Mouse (Mus musculus) left cerebral cortex, postnatal 14 days (tissue): ENCODE measurements around the gene 9430038I01Rik. TPM values are rescaled to one million over a fixed set of nuclear protein-coding genes. Genes with fewer than 3 reads are reported as not detected.
"Not testable (repeated sequence)": the region's sequence is repeated elsewhere in the genome, so short reads cannot be mapped to it uniquely, and the experiment has no call there.

Experiments used
- DNase-seq, 2 experiments: peaks; one replicate each; pipeline ENCODE4 v3.0.0; 2021 to 2022; ENCODE audit warnings: low spot score in 2 of 2, mixed read lengths in 1 of 2
- intact Hi-C: fragments of 180-260 bp; cut with DNase I; formaldehyde crosslinking; loops from one replicate; pipeline ENCODE4 v1.15.1; 2025
- long read RNA-seq, 2 experiments: library from polyadenylated mRNA; stranded (forward); transcript quantifications; one replicate each; pipeline ENCODE4 v2.0.0; 2021
- total RNA-seq, 2 experiments: library from RNA; stranded (reverse); gene quantifications; 2 replicates each; pipeline ENCODE4 v1.2.3; 2021

9430038I01Rik gene
- 1 to 10 TPM; 5.7 to 6.9 TPM for total RNA-seq
- long read RNA-seq, experiment 1, transcript 9430038I01Rik-201 (4 exons, 1,126 nt): major isoform, 5 of 7 reads
- long read RNA-seq, experiment 1, partial matches to known transcripts: 0 of 7 reads
- long read RNA-seq, experiment 1, other reads (novel, unspliced or antisense): 2 of 7 reads
- long read RNA-seq, experiment 2, transcript 9430038I01Rik-201 (4 exons, 1,126 nt): major isoform, 6 of 11 reads
- long read RNA-seq, experiment 2, partial matches to known transcripts: 0 of 11 reads
- long read RNA-seq, experiment 2, other reads (novel, unspliced or antisense): 2 of 11 reads

GRCm38 (mm10) chr7:137410337-137411197 lies at the start of gene 9430038I01Rik:
Gene 9430038I01Rik, minus strand, starts transcription at chr7:137410762.
- intact Hi-C loops: loop anchor here (2.0 kb wide), 1 partner anchor 26 kb away; the partner anchor contains the start of gene Glrx3
- DNase-seq: peak; percentile 94 to 96

GRCm38 (mm10) chr7:137445321-137445720 lies 34.8 kb upstream of the 9430038I01Rik start:
- intact Hi-C loops: no loop called here
- no peak for DNase-seq

DNA sequence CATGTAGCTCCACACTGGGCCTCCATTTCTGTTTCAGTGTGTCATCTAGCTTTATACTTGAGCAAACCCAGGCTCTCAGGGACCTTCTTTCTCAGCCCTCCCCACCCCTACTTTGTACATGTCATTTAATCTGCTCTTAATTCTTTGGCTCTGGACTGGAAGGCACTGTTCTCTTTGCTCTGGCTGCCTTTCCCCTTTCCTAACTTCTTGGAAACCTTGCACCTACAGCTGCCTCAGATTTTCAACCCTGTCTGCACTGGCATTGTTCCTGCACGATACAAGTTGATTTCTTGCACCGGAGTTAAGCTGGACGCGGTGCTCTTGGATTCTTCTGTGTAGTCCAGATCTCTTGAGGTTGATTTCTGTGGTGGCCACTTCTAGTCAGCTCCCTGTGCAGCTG lies 32.4 kb upstream of the 9430038I01Rik start:
- intact Hi-C loops: no loop called here
- DNase-seq: no peak

DNA sequence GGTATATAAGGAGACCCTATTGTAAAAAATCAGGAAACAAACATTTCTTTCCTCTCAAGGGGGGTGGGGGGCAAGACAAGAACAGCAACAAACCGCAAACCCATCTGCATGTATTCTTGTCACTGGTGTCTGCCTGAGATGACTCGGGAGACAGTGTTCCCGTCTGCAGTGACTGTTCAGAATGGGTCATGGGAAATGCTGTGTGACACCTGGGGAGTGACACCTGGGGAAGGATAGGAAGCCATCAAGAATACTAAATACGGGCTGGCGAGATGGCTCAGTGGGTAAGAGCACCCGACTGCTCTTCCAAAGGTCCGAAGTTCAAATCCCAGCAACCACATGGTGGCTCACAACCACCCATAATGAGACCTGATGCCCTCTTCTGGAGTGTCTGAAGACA lies 28.4 kb upstream of the 9430038I01Rik start:
- intact Hi-C loops, DNase-seq: not testable (repeated sequence)

GRCm38 (mm10) chr7:137438179-137438550 lies 27.6 kb upstream of the 9430038I01Rik start:
- intact Hi-C loops: no loop called here

GRCm38 (mm10) chr7:137437440-137438178 lies 27.0 kb upstream of the 9430038I01Rik start, which contains the start of gene Glrx3:
Gene Glrx3, plus strand, starts transcription at chr7:137437614.
- intact Hi-C loops: loop anchor here (2.0 kb wide), 1 partner anchor 27 kb away; the partner anchor contains the start of gene 9430038I01Rik
- DNase-seq: peak; percentile 92 to 94

More at GRCm38 (mm10) chr7:137438179-137438550, 27.6 kb upstream of the 9430038I01Rik start:
- DNase-seq: peak; percentile 20 to 43

- intact Hi-C loops: loop anchor here (2.0 kb wide), 1 partner anchor 26 kb away; the partner anchor contains the start of gene 9430038I01Rik
- DNase-seq: no peak
Observed at GRCm38 (mm10) chr7:137436901-137437300, 26.3 kb upstream of the 9430038I01Rik start.

- intact Hi-C loops: no loop called here
- no peak for DNase-seq
Observed at GRCm38 (mm10) chr7:137431769-137432603, 21.4 kb upstream of the 9430038I01Rik start.

DNA sequence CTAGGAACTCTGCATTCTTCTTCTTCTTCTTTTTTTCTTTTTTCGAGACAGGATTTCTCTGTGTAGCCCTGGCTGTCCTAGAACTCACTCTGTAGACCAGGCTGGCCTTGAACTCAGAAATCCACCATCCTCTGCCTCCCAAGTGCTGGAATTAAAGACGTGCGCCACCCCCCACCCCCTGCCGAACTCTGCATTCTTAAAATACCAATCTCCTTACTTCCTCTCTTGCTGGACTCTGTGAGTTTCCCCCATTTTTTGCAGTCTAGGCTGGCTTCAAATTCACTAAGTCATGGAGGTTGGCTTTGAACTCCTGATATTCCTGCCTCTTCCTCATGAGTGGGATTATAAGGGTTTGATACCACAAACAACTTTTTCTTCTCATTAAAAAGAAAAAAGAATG lies 16.1 kb upstream of the 9430038I01Rik start:
- no peak for DNase-seq
- intact Hi-C loops: no loop called here

- no peak for DNase-seq
- intact Hi-C loops: no loop called here
Observed at GRCm38 (mm10) chr7:137421236-137421635, 10.7 kb upstream of the 9430038I01Rik start.

- no peak for DNase-seq
- intact Hi-C loops: no loop called here
Observed at GRCm38 (mm10) chr7:137420550-137420949, 10.0 kb upstream of the 9430038I01Rik start.

GRCm38 (mm10) chr7:137414710-137415109 lies 4.1 kb upstream of the 9430038I01Rik start:
- no peak for DNase-seq

GRCm38 (mm10) chr7:137407428-137408058 lies 3.0 kb downstream of the 9430038I01Rik start:
- DNase-seq: no peak
- intact Hi-C loops: no loop called here

More at GRCm38 (mm10) chr7:137414710-137415109, 4.1 kb upstream of the 9430038I01Rik start:
- intact Hi-C loops: no loop called here

- no peak for DNase-seq
- intact Hi-C loops: no loop called here
Observed at GRCm38 (mm10) chr7:137404146-137404545, 6.4 kb downstream of the 9430038I01Rik start.

GRCm38 (mm10) chr7:137398973-137399372 lies 11.6 kb downstream of the 9430038I01Rik start:
- intact Hi-C loops: no loop called here
- no peak for DNase-seq

GRCm38 (mm10) chr7:137397361-137397910 lies 13.1 kb downstream of the 9430038I01Rik start:
- DNase-seq: no peak
- intact Hi-C loops: no loop called here

- intact Hi-C loops: no loop called here
Observed at GRCm38 (mm10) chr7:137395421-137395820, 15.1 kb downstream of the 9430038I01Rik start.

DNA sequence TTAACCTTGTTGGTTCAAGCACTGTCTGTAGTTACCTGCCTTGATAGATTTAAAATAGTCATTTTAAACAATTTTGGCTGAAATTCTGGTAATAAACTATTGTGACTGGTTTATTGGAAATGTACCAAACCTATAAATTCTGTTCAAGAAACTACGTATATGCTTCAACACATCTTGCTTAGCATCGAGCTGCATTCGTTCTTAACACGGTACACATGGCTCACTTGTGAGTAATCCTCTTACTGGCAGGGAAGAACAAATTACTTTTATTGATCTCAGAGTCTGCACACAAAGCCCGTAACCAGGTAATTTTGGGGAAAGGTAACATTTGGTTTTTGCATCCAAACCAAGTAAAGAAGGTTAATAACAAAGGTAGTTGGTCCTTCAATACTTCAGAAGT lies 22.7 kb downstream of the 9430038I01Rik start:
- intact Hi-C loops: no loop called here
- no peak for DNase-seq

More at GRCm38 (mm10) chr7:137395421-137395820, 15.1 kb downstream of the 9430038I01Rik start:
- DNase-seq: no peak
